Mouse (Mus musculus): Measurements from ENCODE around the gene Psmb11. TPM values are rescaled to one million over a fixed set of nuclear protein-coding genes. Genes with fewer than 3 reads are reported as not detected.

Gene Psmb11
- not detected in 2 replicates for polyA plus RNA-seq (2015; fragmentation: Nextera tagmentation; extraction: Ambion mirVana)

- Histone ChIP-seq H3K4me2 (ENCODE audit: low read depth, low read length) (no peak within 1 kb of the TSS), H3K9me3 (replicated peaks; ENCODE audit: control insufficient read depth, low read length) (no peaks in the 10 kb centered on the region), H3K36me3 (ENCODE audit: control insufficient read depth, insufficient read depth) (no peaks in the 10 kb centered on the region), H3K9ac (ENCODE audit: low read depth, low read length) (no peak within 1 kb of the TSS), H3K4me1 (ENCODE audit: control insufficient read depth, low read depth, low read length) (peaks cover 12% of the 10 kb centered on the region), H3K27ac (ENCODE audit: low read length) (no peak within 1 kb of the TSS), H3K4me3 (ENCODE audit: low read depth, low read length) (no peak within 1 kb of the TSS), H3K27me3 (ENCODE audit: control insufficient read depth, insufficient read depth, low read depth, low read length) (no peaks in the 10 kb centered on the region; the same call in 1 of the 2 replicates)
- WGBS (ENCODE audit: insufficient replicate concordance), result 76% methylated on average over 1 of the region's 1 CpGs
- ATAC-seq (ENCODE audit: low read depth), result no peak
Observed at GRCm38 (mm10) chr14:54621133-54621532, at the start of gene Psmb11. Gene Psmb11, plus strand, starts transcription at chr14:54621433.

GRCm38 (mm10) chr14:54572122-54572521 lies 49.1 kb upstream of the Psmb11 start:
- Histone ChIP-seq H3K4me3 (ENCODE audit: low read depth, low read length) (no peak overlapping the region), H3K27ac (ENCODE audit: low read length) (no peak overlapping the region), H3K9ac (ENCODE audit: low read depth, low read length) (no peak overlapping the region), H3K9me3 (replicated peaks; ENCODE audit: control insufficient read depth, low read length) (no peaks in the 10 kb centered on the region), H3K36me3 (ENCODE audit: control insufficient read depth, insufficient read depth) (no peaks in the 10 kb centered on the region), H3K4me2 (ENCODE audit: low read depth, low read length) (no peak overlapping the region), H3K27me3 (ENCODE audit: control insufficient read depth, insufficient read depth, low read depth, low read length) (peaks cover 40% of the 10 kb centered on the region), H3K4me1 (ENCODE audit: control insufficient read depth, low read depth, low read length) (peaks cover 20% of the 10 kb centered on the region)
- WGBS (ENCODE audit: insufficient replicate concordance), result 69% methylated on average over 4 of the region's 4 CpGs
- ATAC-seq (ENCODE audit: low read depth), result no peak

- ATAC-seq (ENCODE audit: low read depth), result peak; percentile 42
- no peak overlapping the region for H3K27ac ChIP-seq (ENCODE audit: low read length)
- H3K4me2 ChIP-seq (ENCODE audit: low read depth, low read length), result peak overlapping the region; percentile 14
- H3K9ac ChIP-seq (ENCODE audit: low read depth, low read length), result no peak overlapping the region
- H3K36me3 ChIP-seq (ENCODE audit: control insufficient read depth, insufficient read depth), result no peaks in the 10 kb centered on the region
- 25% methylated on average over 14 of the region's 14 CpGs for WGBS (ENCODE audit: insufficient replicate concordance)
- H3K4me3 ChIP-seq (ENCODE audit: low read depth, low read length), result no peak overlapping the region
- H3K27me3 ChIP-seq (ENCODE audit: control insufficient read depth, insufficient read depth, low read depth, low read length), result peaks cover 49% of the 10 kb centered on the region
- H3K9me3 ChIP-seq (replicated peaks; ENCODE audit: control insufficient read depth, low read length), result no peaks in the 10 kb centered on the region
- peaks cover 20% of the 10 kb centered on the region for H3K4me1 ChIP-seq (ENCODE audit: control insufficient read depth, low read depth, low read length)
Observed at GRCm38 (mm10) chr14:54572790-54573736, 48.2 kb upstream of the Psmb11 start.

- Histone ChIP-seq H3K36me3 (ENCODE audit: control insufficient read depth, insufficient read depth) (no peaks in the 10 kb centered on the region), H3K27me3 (ENCODE audit: control insufficient read depth, insufficient read depth, low read depth, low read length) (peaks cover 54% of the 10 kb centered on the region), H3K4me3 (ENCODE audit: low read depth, low read length) (0 out of 2 replicates have a peak overlapping the region, but pooled peaks have one; percentile 3), H3K27ac (ENCODE audit: low read length) (no peak overlapping the region), H3K4me1 (ENCODE audit: control insufficient read depth, low read depth, low read length) (peaks cover 21% of the 10 kb centered on the region), H3K4me2 (ENCODE audit: low read depth, low read length) (peak overlapping the region; percentile 62), H3K9me3 (replicated peaks; ENCODE audit: control insufficient read depth, low read length) (no peaks in the 10 kb centered on the region), H3K9ac (ENCODE audit: low read depth, low read length) (peak overlapping the region; percentile 1; the same call in 1 of the 2 replicates)
- WGBS (ENCODE audit: insufficient replicate concordance), result 44% methylated on average over 4 of the region's 4 CpGs
- ATAC-seq (ENCODE audit: low read depth), result no peak
Observed at GRCm38 (mm10) chr14:54574253-54574652, 47.0 kb upstream of the Psmb11 start.

GRCm38 (mm10) chr14:54575031-54575430 lies 46.2 kb upstream of the Psmb11 start:
- 14% methylated on average over 8 of the region's 8 CpGs for WGBS (ENCODE audit: insufficient replicate concordance)
- no peaks in the 10 kb centered on the region for H3K36me3 ChIP-seq (ENCODE audit: control insufficient read depth, insufficient read depth)
- H3K4me1 ChIP-seq (ENCODE audit: control insufficient read depth, low read depth, low read length), result peaks cover 23% of the 10 kb centered on the region
- no peak overlapping the region for H3K27ac ChIP-seq (ENCODE audit: low read length)
- ATAC-seq (ENCODE audit: low read depth), result no peak
- peak overlapping the region; percentile 41 for H3K9ac ChIP-seq (ENCODE audit: low read depth, low read length)
- H3K27me3 ChIP-seq (ENCODE audit: control insufficient read depth, insufficient read depth, low read depth, low read length), result peaks cover 54% of the 10 kb centered on the region
- H3K9me3 ChIP-seq (replicated peaks; ENCODE audit: control insufficient read depth, low read length), result no peaks in the 10 kb centered on the region
- H3K4me2 ChIP-seq (ENCODE audit: low read depth, low read length), result peak overlapping the region; percentile 62
- H3K4me3 ChIP-seq (ENCODE audit: low read depth, low read length), result peak overlapping the region; percentile 67

- H3K27me3 ChIP-seq (ENCODE audit: control insufficient read depth, insufficient read depth, low read depth, low read length), result peaks cover 54% of the 10 kb centered on the region
- 1% methylated on average over 31 of the region's 39 CpGs for WGBS (ENCODE audit: insufficient replicate concordance)
- no peaks in the 10 kb centered on the region for H3K9me3 ChIP-seq (replicated peaks; ENCODE audit: control insufficient read depth, low read length)
- peak overlapping the region; percentile 62 for H3K4me2 ChIP-seq (ENCODE audit: low read depth, low read length)
- H3K9ac ChIP-seq (ENCODE audit: low read depth, low read length), result no peak overlapping the region; the same call in 1 of the 2 replicates
- peak; percentile 51 for ATAC-seq (ENCODE audit: low read depth)
- H3K4me3 ChIP-seq (ENCODE audit: low read depth, low read length), result peak overlapping the region; percentile 67
- peaks cover 23% of the 10 kb centered on the region for H3K4me1 ChIP-seq (ENCODE audit: control insufficient read depth, low read depth, low read length)
- no peaks in the 10 kb centered on the region for H3K36me3 ChIP-seq (ENCODE audit: control insufficient read depth, insufficient read depth)
- no peak overlapping the region for H3K27ac ChIP-seq (ENCODE audit: low read length)
Observed at GRCm38 (mm10) chr14:54575631-54576030, 45.6 kb upstream of the Psmb11 start.

- Histone ChIP-seq H3K9me3 (replicated peaks; ENCODE audit: control insufficient read depth, low read length) (no peaks in the 10 kb centered on the region), H3K27ac (ENCODE audit: low read length) (no peak overlapping the region; the same call in 1 of the 2 replicates), H3K9ac (ENCODE audit: low read depth, low read length) (peak overlapping the region; percentile 61), H3K4me1 (ENCODE audit: control insufficient read depth, low read depth, low read length) (peaks cover 23% of the 10 kb centered on the region), H3K4me3 (ENCODE audit: low read depth, low read length) (peak overlapping the region; percentile 67), H3K27me3 (ENCODE audit: control insufficient read depth, insufficient read depth, low read depth, low read length) (peaks cover 54% of the 10 kb centered on the region), H3K36me3 (ENCODE audit: control insufficient read depth, insufficient read depth) (no peaks in the 10 kb centered on the region), H3K4me2 (ENCODE audit: low read depth, low read length) (peak overlapping the region; percentile 62)
- no peak for ATAC-seq (ENCODE audit: low read depth)
- 2% methylated on average over 82 of the region's 84 CpGs for WGBS (ENCODE audit: insufficient replicate concordance)
Observed at GRCm38 (mm10) chr14:54576241-54577088, 44.8 kb upstream of the Psmb11 start.

GRCm38 (mm10) chr14:54577089-54577982 lies 43.9 kb upstream of the Psmb11 start, which contains the start of gene Ajuba:
Gene Ajuba, minus strand, starts transcription at chr14:54577558.
- peak within 1 kb of the TSS; percentile 61 for H3K9ac ChIP-seq (ENCODE audit: low read depth, low read length)
- no peaks in the 10 kb centered on the region for H3K9me3 ChIP-seq (replicated peaks; ENCODE audit: control insufficient read depth, low read length)
- peak; percentile 58 for ATAC-seq (ENCODE audit: low read depth)
- peak within 1 kb of the TSS; percentile 62 for H3K4me2 ChIP-seq (ENCODE audit: low read depth, low read length)
- H3K36me3 ChIP-seq (ENCODE audit: control insufficient read depth, insufficient read depth), result no peaks in the 10 kb centered on the region
- H3K4me1 ChIP-seq (ENCODE audit: control insufficient read depth, low read depth, low read length), result peaks cover 23% of the 10 kb centered on the region
- peak within 1 kb of the TSS; percentile 67 for H3K4me3 ChIP-seq (ENCODE audit: low read depth, low read length)
- H3K27ac ChIP-seq (ENCODE audit: low read length), result peak within 1 kb of the TSS; percentile 61
- peaks cover 54% of the 10 kb centered on the region for H3K27me3 ChIP-seq (ENCODE audit: control insufficient read depth, insufficient read depth, low read depth, low read length)
- under 1% methylated on average over 66 of the region's 66 CpGs for WGBS (ENCODE audit: insufficient replicate concordance)
